Mouse (Mus musculus) spleen, adult 2 months (tissue): ENCODE results near the gene Slc19a3. TPM values are rescaled to one million over a fixed set of nuclear protein-coding genes. Genes with fewer than 3 reads are reported as not detected.

Source experiments
- DNase-seq, 2 experiments: peaks; one replicate each; pipeline versions ENCODE4 v3.0.0 to v3.0.0-alpha.2; 2012 to 2021; ENCODE audit warnings: low spot score in 2 of 2, low read depth in 1 of 2
- H3K27ac ChIP-seq: fragments of 200-500 bp; 2 replicates; pipeline ENCODE4 v1.5.1; 2012; ENCODE audit warnings: low read length, inconsistent platforms; ENCODE audit not compliant: insufficient read depth
- H3K27me3 ChIP-seq: fragments of 200-500 bp; 2 replicates; pipeline ENCODE4 v1.6.1; 2012; ENCODE audit warnings: mild to moderate bottlenecking, moderate library complexity, low read length, inconsistent platforms; ENCODE audit not compliant: control insufficient read depth, insufficient read depth
- H3K36me3 ChIP-seq: fragments of 200-500 bp; 2 replicates; pipeline ENCODE4 v1.6.1; 2012; ENCODE audit warnings: mild to moderate bottlenecking, low read length, inconsistent platforms; ENCODE audit not compliant: control insufficient read depth, insufficient read depth
- H3K4me1 ChIP-seq: fragments of 200-500 bp; 2 replicates; pipeline ENCODE4 v1.6.1; 2011; ENCODE audit warnings: inconsistent platforms; ENCODE audit not compliant: control insufficient read depth, insufficient read depth, insufficient read length
- H3K4me3 ChIP-seq: fragments of 200-500 bp; 2 replicates; pipeline ENCODE4 v1.5.1; 2011; ENCODE audit warnings: mild to moderate bottlenecking, inconsistent platforms; ENCODE audit not compliant: insufficient read depth, insufficient read length; ENCODE audit errors: extremely low read depth
- CTCF ChIP-seq: fragments of 200-500 bp; IDR thresholded peaks from 2 replicates; pipeline ENCODE4 v1.5.1; 2011; ENCODE audit warnings: mild to moderate bottlenecking, inconsistent platforms; ENCODE audit not compliant: insufficient read depth, insufficient read length, insufficient replicate concordance; ENCODE audit errors: extremely low read depth
- POLR2A ChIP-seq: fragments of 200-500 bp; IDR thresholded peaks from 2 replicates; pipeline ENCODE4 v1.6.1; 2011; ENCODE audit warnings: low read depth, low read length, inconsistent platforms
- WGBS: fragments of 180-500 bp; shearing (Covaris S2); methylation state at CpG from one replicate; pipeline ENCODE4 v1.1.7; 2018; 5-methylcytosine and 5-hydroxymethylcytosine counted together
- polyA plus RNA-seq: library from polyadenylated mRNA; depleted of rRNA; stranded (reverse); fragments of >200 nt; gene quantifications from 2 replicates; pipeline ENCODE4 v1.2.3, GENCODE M21; 2012

Slc19a3 gene
- polyA plus RNA-seq, 1 experiment: 0.21 TPM

- 77% methylated on average over 4 of the region's 4 CpGs for WGBS
- TF ChIP-seq POLR2A: no peak
- no peak for TF ChIP-seq CTCF
- DNase-seq: no peak
- H3K4me3 ChIP-seq: no peak overlapping the region
- H3K4me1 ChIP-seq: no peaks in the 10 kb centered on the region
- H3K27me3 ChIP-seq: no peaks in the 10 kb centered on the region; the same call in 1 of the 2 replicates
- no peak overlapping the region for H3K27ac ChIP-seq
- no peaks in the 10 kb centered on the region for H3K36me3 ChIP-seq
Observed at GRCm38 (mm10) chr1:83039080-83039479, 832 bp upstream of the Slc19a3 start.

- WGBS: 79% methylated on average over 11 of the region's 11 CpGs
- no peak for DNase-seq
- Histone ChIP-seq H3K36me3 (no peaks in the 10 kb centered on the region), H3K27me3 (no peaks in the 10 kb centered on the region; the same call in 1 of the 2 replicates), H3K4me1 (no peaks in the 10 kb centered on the region), H3K4me3 (no peak overlapping the region), H3K27ac (no peak overlapping the region)
- TF ChIP-seq CTCF (no peak), POLR2A (no peak)
Observed at GRCm38 (mm10) chr1:83036892-83037667, 1.2 kb downstream of the Slc19a3 start.

GRCm38 (mm10) chr1:83034509-83034908 lies 3.7 kb downstream of the Slc19a3 start:
- no peaks in the 10 kb centered on the region for H3K36me3 ChIP-seq
- WGBS: 79% methylated on average over 5 of the region's 5 CpGs

GRCm38 (mm10) chr1:83032508-83032907 lies 5.7 kb downstream of the Slc19a3 start:
- DNase-seq: no peak
- H3K27me3 ChIP-seq: no peaks in the 10 kb centered on the region
- WGBS: 86% methylated on average over 6 of the region's 6 CpGs
- no peak overlapping the region for H3K4me3 ChIP-seq
- TF ChIP-seq POLR2A (no peak), CTCF (no peak)
- H3K27ac ChIP-seq: no peak overlapping the region
- H3K36me3 ChIP-seq: no peaks in the 10 kb centered on the region
- no peaks in the 10 kb centered on the region for H3K4me1 ChIP-seq

More at GRCm38 (mm10) chr1:83034509-83034908, 3.7 kb downstream of the Slc19a3 start:
- no peak for DNase-seq
- H3K4me3 ChIP-seq: no peak overlapping the region
- no peak overlapping the region for H3K27ac ChIP-seq
- TF ChIP-seq CTCF (no peak), POLR2A (no peak)
- H3K27me3 ChIP-seq: no peaks in the 10 kb centered on the region; the same call in 1 of the 2 replicates
- no peaks in the 10 kb centered on the region for H3K4me1 ChIP-seq

DNA sequence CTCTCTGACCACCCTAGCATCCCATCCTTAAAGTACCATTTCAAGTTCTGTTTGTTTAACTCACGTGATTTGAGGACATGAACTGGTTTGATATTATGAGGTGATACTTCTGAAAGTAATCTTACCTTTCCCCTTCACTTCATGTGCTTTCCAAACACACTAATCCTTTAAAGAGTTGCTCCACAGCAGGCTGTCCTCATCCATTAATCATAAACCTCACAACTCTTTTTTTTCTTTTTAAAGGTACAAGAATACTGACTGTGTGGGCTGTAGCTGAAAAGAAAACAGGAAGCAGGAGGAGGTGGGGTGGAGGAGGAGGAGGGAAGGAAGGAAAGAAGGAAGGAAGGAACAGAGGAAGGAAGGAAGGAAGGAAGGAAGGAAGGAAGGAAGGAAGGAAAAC lies 6.3 kb downstream of the Slc19a3 start:
- H3K27me3 ChIP-seq: no peaks in the 10 kb centered on the region
- TF ChIP-seq POLR2A: no peak
- TF ChIP-seq CTCF: no peak
- no peak overlapping the region for H3K4me3 ChIP-seq
- DNase-seq: no peak
- H3K27ac ChIP-seq: no peak overlapping the region
- H3K4me1 ChIP-seq: no peaks in the 10 kb centered on the region
- whole genome bisulfite sequencing: 76% methylated on average over 1 of the region's 1 CpGs
- no peaks in the 10 kb centered on the region for H3K36me3 ChIP-seq

- TF ChIP-seq CTCF: no peak
- no peak for TF ChIP-seq POLR2A
- Histone ChIP-seq H3K27me3 (no peaks in the 10 kb centered on the region), H3K4me1 (no peaks in the 10 kb centered on the region), H3K4me3 (no peak overlapping the region), H3K36me3 (no peaks in the 10 kb centered on the region), H3K27ac (no peak overlapping the region)
- DNase-seq: no peak
- 68% methylated on average over 1 of the region's 1 CpGs for WGBS
Observed at GRCm38 (mm10) chr1:83016556-83016955, 21.7 kb downstream of the Slc19a3 start.

GRCm38 (mm10) chr1:83015329-83015879 lies 22.8 kb downstream of the Slc19a3 start:
- Histone ChIP-seq H3K4me3 (no peak overlapping the region), H3K36me3 (no peaks in the 10 kb centered on the region), H3K27ac (no peak overlapping the region), H3K27me3 (no peaks in the 10 kb centered on the region), H3K4me1 (no peaks in the 10 kb centered on the region)
- no peak for DNase-seq
- TF ChIP-seq CTCF (no peak), POLR2A (no peak)
- 86% methylated on average over 10 of the region's 10 CpGs for WGBS
